ENCODE assay signal across 29 mouse cellular contexts in genomic region chr17:79514076-79514475, GRCm38 (mm10).
DNase-seq lines count a peak whose midpoint lies in the region; ATAC-seq and TF ChIP-seq lines count a peak whose summit lies in the region.
"Had no signal": no experiment of that assay in that cellular context is flagged by ENCODE, and none has a peak within 500 bp of the region (broad histone marks: within the 10 kb centered on the region; RNA-seq: fewer than 3 reads in every experiment).

No protein-coding gene starts in this region.

- H3K4me2 ChIP-seq in hindbrain, embryonic 11.5 days (replicated peaks; ENCODE audit: low read depth, low read length) = no peak overlapping the region
- H3K4me2 ChIP-seq in hindbrain, embryonic 14.5 days (replicated peaks) = no peak overlapping the region
- no peak overlapping the region for H3K4me2 ChIP-seq in limb, embryonic 12.5 days
- H3K4me2 ChIP-seq: embryonic facial prominence, embryonic 12.5 days; forebrain, embryonic 12.5 days; heart, embryonic 11.5 days; hindbrain, embryonic 12.5 days; liver, embryonic 11.5 days had no signal

- H3K9me3 ChIP-seq in hindbrain, embryonic 11.5 days (ENCODE audit: control insufficient read depth, low read length) = no peaks in the 10 kb centered on the region
- no peaks in the 10 kb centered on the region for H3K9me3 ChIP-seq in hindbrain, embryonic 14.5 days (ENCODE audit: control insufficient read depth, low read length)
- H3K9me3 ChIP-seq in embryonic facial prominence, embryonic 10.5 days = no peaks in the 10 kb centered on the region
- no peaks in the 10 kb centered on the region for H3K9me3 ChIP-seq in limb, embryonic 12.5 days
- H3K9me3 ChIP-seq: embryonic facial prominence, embryonic 12.5 days; forebrain, embryonic 12.5 days; hindbrain, embryonic 12.5 days; midbrain, embryonic 10.5 days had no signal

- no peak for TF ChIP-seq POLR2A in kidney, adult 2 months (IDR thresholded peaks at IDR 0.05; ENCODE audit: low read depth, low read length)
- no peak for TF ChIP-seq POLR2A in cerebellum, adult 2 months (IDR thresholded peaks at IDR 0.05; ENCODE audit: borderline replicate concordance, insufficient read depth, low read length)

- no peak for ATAC-seq in hindbrain, embryonic 11.5 days (ENCODE audit: low FRiP score)
- ATAC-seq in hindbrain, embryonic 14.5 days (ENCODE audit: low FRiP score) = no peak
- no peak for ATAC-seq in limb, embryonic 12.5 days (ENCODE audit: insufficient number of reproducible peaks, insufficient read depth, low FRiP score, low TSS enrichment, low read depth)
- ATAC-seq: inflammation-experienced regulatory T-cells, adult 6 months; liver, postnatal 0 days; lung, postnatal 0 days; midbrain, embryonic 16.5 days had no signal

- DNase-seq in hindbrain, embryonic 11.5 days (ENCODE audit: low spot score) = peak; percentile 14
- DNase-seq in hindbrain, embryonic 14.5 days (ENCODE audit: low spot score) = no peak
- peak; percentile 53 for DNase-seq in brain, adult 2 months (ENCODE audit: low read depth, low spot score)
- peak; percentile 39 for DNase-seq in embryonic facial prominence, embryonic 10.5 days (ENCODE audit: low spot score)
- DNase-seq in kidney, adult 2 months = no peak
- no peak for DNase-seq in cerebellum, adult 2 months
- DNase-seq: adrenal gland, postnatal 36 days; cerebellum, adult 11 months; cerebellum, postnatal 25 days; gastrocnemius, postnatal 36 days; heart, postnatal 10 days; kidney, adult 9 months; kidney, postnatal 36 days; liver, postnatal 0 days; right cerebral cortex, postnatal 14 days; spleen, adult 18-20 months had no signal

- no peaks in the 10 kb centered on the region for H3K36me3 ChIP-seq in hindbrain, embryonic 11.5 days (ENCODE audit: control insufficient read depth, insufficient read depth, low read length)
- H3K36me3 ChIP-seq in hindbrain, embryonic 14.5 days (replicated peaks; ENCODE audit: control insufficient read depth, insufficient read depth) = no peaks in the 10 kb centered on the region
- H3K36me3 ChIP-seq in embryonic facial prominence, embryonic 10.5 days (replicated peaks) = no peaks in the 10 kb centered on the region
- no peaks in the 10 kb centered on the region for H3K36me3 ChIP-seq in limb, embryonic 12.5 days
- H3K36me3 ChIP-seq in kidney, adult 2 months (ENCODE audit: control insufficient read depth, insufficient read depth, low read length) = no peaks in the 10 kb centered on the region
- H3K36me3 ChIP-seq: embryonic facial prominence, embryonic 12.5 days; forebrain, embryonic 12.5 days; hindbrain, embryonic 12.5 days; midbrain, embryonic 10.5 days had no signal

- H3K4me3 ChIP-seq in hindbrain, embryonic 11.5 days (ENCODE audit: low read depth, low read length) = no peak overlapping the region
- no peak overlapping the region for H3K4me3 ChIP-seq in hindbrain, embryonic 14.5 days (replicated peaks; ENCODE audit: low read length)
- H3K4me3 ChIP-seq in embryonic facial prominence, embryonic 10.5 days = no peak overlapping the region
- no peak overlapping the region for H3K4me3 ChIP-seq in limb, embryonic 12.5 days (replicated peaks)
- H3K4me3 ChIP-seq in kidney, adult 2 months (ENCODE audit: insufficient read depth, low read depth, low read length) = no peak overlapping the region
- no peak overlapping the region for H3K4me3 ChIP-seq in cerebellum, adult 2 months (replicated peaks; ENCODE audit: insufficient read depth, low read depth, low read length)
- H3K4me3 ChIP-seq: embryonic facial prominence, embryonic 12.5 days; erythroblast, embryonic 14.5 days; forebrain, embryonic 12.5 days; hindbrain, embryonic 12.5 days; midbrain, embryonic 10.5 days; myocyte had no signal

- H3K27me3 ChIP-seq in hindbrain, embryonic 11.5 days (ENCODE audit: control insufficient read depth, insufficient read depth, low read length) = no peaks in the 10 kb centered on the region
- no peaks in the 10 kb centered on the region for H3K27me3 ChIP-seq in hindbrain, embryonic 14.5 days (ENCODE audit: control insufficient read depth, insufficient read depth, low read length)
- H3K27me3 ChIP-seq in embryonic facial prominence, embryonic 10.5 days (replicated peaks; ENCODE audit: low read depth, poor library complexity, severe bottlenecking) = no peaks in the 10 kb centered on the region
- H3K27me3 ChIP-seq in limb, embryonic 12.5 days = no peaks in the 10 kb centered on the region
- H3K27me3 ChIP-seq in kidney, adult 2 months (replicated peaks; ENCODE audit: control insufficient read depth, insufficient read depth, low read length) = no peaks in the 10 kb centered on the region
- H3K27me3 ChIP-seq in cerebellum, adult 2 months (ENCODE audit: control insufficient read depth, insufficient read depth, low read length) = no peaks in the 10 kb centered on the region
- H3K27me3 ChIP-seq: embryonic facial prominence, embryonic 12.5 days; forebrain, embryonic 12.5 days; hindbrain, embryonic 12.5 days had no signal

- no peak overlapping the region for H3K9ac ChIP-seq in hindbrain, embryonic 11.5 days (ENCODE audit: low read depth, low read length)
- H3K9ac ChIP-seq in hindbrain, embryonic 14.5 days = no peak overlapping the region
- no peak overlapping the region for H3K9ac ChIP-seq in limb, embryonic 12.5 days (replicated peaks)
- H3K9ac ChIP-seq: embryonic facial prominence, embryonic 12.5 days; forebrain, embryonic 12.5 days; hindbrain, embryonic 12.5 days; liver, postnatal 0 days had no signal

- no peak overlapping the region for H3K27ac ChIP-seq in hindbrain, embryonic 11.5 days (ENCODE audit: low read depth, low read length)
- H3K27ac ChIP-seq in hindbrain, embryonic 14.5 days = no peak overlapping the region
- H3K27ac ChIP-seq in embryonic facial prominence, embryonic 10.5 days (replicated peaks) = peak overlapping the region; percentile 40; the same call in 1 of the 2 replicates
- H3K27ac ChIP-seq in limb, embryonic 12.5 days = 0 out of 2 replicates have a peak overlapping the region, but pooled peaks have one; percentile 4
- H3K27ac ChIP-seq in kidney, adult 2 months (ENCODE audit: insufficient read depth, low read depth, low read length) = no peak overlapping the region
- no peak overlapping the region for H3K27ac ChIP-seq in cerebellum, adult 2 months (ENCODE audit: insufficient read depth, low read length)
- H3K27ac ChIP-seq: embryonic facial prominence, embryonic 12.5 days; forebrain, embryonic 12.5 days; hindbrain, embryonic 12.5 days; macrophage; midbrain, embryonic 10.5 days had no signal

- no peak for TF ChIP-seq CTCF in kidney, adult 2 months (conservative IDR thresholded peaks at IDR 0.05; ENCODE audit: insufficient read depth, insufficient read length, low read depth, low read length)
- TF ChIP-seq CTCF in cerebellum, adult 2 months (IDR thresholded peaks at IDR 0.05; ENCODE audit: borderline replicate concordance, insufficient read depth, low read depth, low read length) = no peak

- H3K4me1 ChIP-seq in hindbrain, embryonic 11.5 days (replicated peaks; ENCODE audit: control insufficient read depth, insufficient read depth, low read length) = no peaks in the 10 kb centered on the region
- no peaks in the 10 kb centered on the region for H3K4me1 ChIP-seq in hindbrain, embryonic 14.5 days (replicated peaks; ENCODE audit: control insufficient read depth, insufficient read depth, low read length)
- peaks cover 8% of the 10 kb centered on the region; the same call in 1 of the 2 replicates for H3K4me1 ChIP-seq in embryonic facial prominence, embryonic 10.5 days
- H3K4me1 ChIP-seq in limb, embryonic 12.5 days (replicated peaks) = peaks cover 30% of the 10 kb centered on the region
- no peaks in the 10 kb centered on the region for H3K4me1 ChIP-seq in kidney, adult 2 months (ENCODE audit: control insufficient read depth, insufficient read depth, low read length)
- no peaks in the 10 kb centered on the region; the same call in 1 of the 2 replicates for H3K4me1 ChIP-seq in cerebellum, adult 2 months (ENCODE audit: control insufficient read depth, insufficient read depth, low read length)
- H3K4me1 ChIP-seq: forebrain, embryonic 12.5 days; hindbrain, embryonic 12.5 days had no signal

- WGBS in hindbrain, embryonic 11.5 days = 83% methylated on average over 7 of the region's 7 CpGs
- 90% methylated on average over 7 of the region's 7 CpGs for WGBS in hindbrain, embryonic 14.5 days
- 64% methylated on average over 7 of the region's 7 CpGs for WGBS in embryonic facial prominence, embryonic 10.5 days
- 40% methylated on average over 7 of the region's 7 CpGs for WGBS in limb, embryonic 12.5 days
- WGBS in kidney, adult 2 months = 76% methylated on average over 7 of the region's 7 CpGs
- 31% methylated on average over 7 of the region's 7 CpGs for WGBS in cerebellum, adult 2 months

Comparison
In these comparisons a context has a peak if more than half of its experiments do, and no peak if none do; other contexts are left out.
1. DNase-seq: peak in hindbrain, embryonic 11.5 days (single experiment), brain, adult 2 months (single experiment) and embryonic facial prominence, embryonic 10.5 days (single experiment); none in hindbrain, embryonic 14.5 days (single experiment), kidney, adult 2 months (single experiment) and cerebellum, adult 2 months (0 of 2).
2. H3K27ac ChIP-seq: peak in embryonic facial prominence, embryonic 10.5 days (single experiment) and limb, embryonic 12.5 days (single experiment); none in hindbrain, embryonic 11.5 days (single experiment), hindbrain, embryonic 14.5 days (single experiment), kidney, adult 2 months (single experiment) and cerebellum, adult 2 months (single experiment).